Mouse (Mus musculus) kidney, embryonic 15.5 days (tissue): ENCODE measurements around the gene F2r. TPM values are rescaled to one million over a fixed set of nuclear protein-coding genes. Genes with fewer than 3 reads are reported as not detected.

ENCODE experiments used
- ATAC-seq: fragments of 200-750 bp; cut with Nextera tagmentation; replicated peaks from 2 replicates; pipeline ENCODE4 v1.8.0; 2017; ENCODE audit warnings: moderate TSS enrichment; ENCODE audit not compliant: low FRiP score
- H3K27ac ChIP-seq: fragments of 300-500 bp; sonication (generic); 2 replicates; pipeline ENCODE4 v1.5.1; 2015; ENCODE audit warnings: mild to moderate bottlenecking, inconsistent platforms
- H3K27me3 ChIP-seq: fragments of 300-500 bp; sonication (generic); 2 replicates; pipeline ENCODE4 v1.6.1; 2015; ENCODE audit warnings: inconsistent platforms
- H3K36me3 ChIP-seq: fragments of 300-500 bp; sonication (generic); 2 replicates; pipeline ENCODE4 v1.6.1; 2015; ENCODE audit warnings: inconsistent platforms
- H3K4me1 ChIP-seq: fragments of 300-500 bp; sonication (generic); 2 replicates; pipeline ENCODE4 v1.6.1; 2015; ENCODE audit warnings: inconsistent platforms
- H3K4me2 ChIP-seq: fragments of 300-500 bp; sonication (generic); 2 replicates; pipeline ENCODE4 v1.6.1; 2015; ENCODE audit warnings: moderate library complexity, mild to moderate bottlenecking, inconsistent platforms
- H3K4me3 ChIP-seq: fragments of 300-500 bp; sonication (generic); replicated peaks from 2 replicates; pipeline ENCODE4 v1.5.1; 2015; ENCODE audit warnings: mild to moderate bottlenecking, inconsistent platforms
- H3K9ac ChIP-seq: fragments of 300-500 bp; sonication (generic); 2 replicates; pipeline ENCODE4 v1.6.1; 2015; ENCODE audit warnings: mild to moderate bottlenecking, inconsistent platforms
- H3K9me3 ChIP-seq: fragments of 300-500 bp; sonication (generic); replicated peaks from 2 replicates; pipeline ENCODE4 v1.6.1; 2016; ENCODE audit warnings: inconsistent platforms
- WGBS: fragments of 180-500 bp; shearing (Covaris S2); methylation state at CpG from one replicate; pipeline ENCODE4 v1.1.7; 2015; ENCODE audit warnings: mixed read lengths; 5-methylcytosine and 5-hydroxymethylcytosine counted together
- polyA plus RNA-seq: library from polyadenylated mRNA; unstranded; fragments of >200 nt; fragmentation: Nextera tagmentation; extraction: Ambion mirVana; gene quantifications from 2 replicates; pipeline ENCODE4 v1.2.1, GENCODE M21; 2015

F2r gene
- 126 TPM in 2 replicates for polyA plus RNA-seq

DNA sequence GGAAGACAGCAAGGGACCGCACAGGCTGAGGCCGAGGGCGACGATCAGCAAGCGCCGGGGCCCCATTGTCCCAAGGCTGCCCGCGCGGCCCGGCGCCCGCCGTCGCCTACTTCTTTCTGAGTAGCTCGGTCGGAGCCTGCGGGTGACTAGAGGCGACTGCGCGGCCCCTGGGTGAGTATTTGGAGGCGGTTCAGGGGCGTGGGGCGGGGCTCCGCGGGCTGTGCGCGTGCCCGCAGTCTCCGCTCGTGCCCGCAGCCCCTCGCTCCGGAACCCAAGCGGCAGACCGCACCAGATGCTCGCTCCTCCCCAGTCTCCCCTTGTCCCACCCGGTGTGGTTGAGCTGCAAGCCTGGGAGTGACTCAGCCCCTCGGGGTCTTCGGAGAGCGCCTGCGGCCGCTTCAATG lies at the start of gene F2r:
Gene F2r, minus strand, starts transcription at position 179 of the 404 bp plus-strand sequence.
- Histone ChIP-seq H3K9ac (peak within 1 kb of the TSS; percentile 84), H3K27me3 (no peaks in the 10 kb centered on the region), H3K36me3 (peaks cover 4% of the 10 kb centered on the region; the same call in 1 of the 2 replicates), H3K4me1 (peaks cover 33% of the 10 kb centered on the region), H3K4me3 (peak within 1 kb of the TSS; percentile 72), H3K4me2 (peak within 1 kb of the TSS; percentile 69), H3K27ac (peak within 1 kb of the TSS; percentile 90), H3K9me3 (no peaks in the 10 kb centered on the region)
- ATAC-seq, result peak; percentile 95
- WGBS, result under 1% methylated on average over 42 of the region's 42 CpGs

DNA sequence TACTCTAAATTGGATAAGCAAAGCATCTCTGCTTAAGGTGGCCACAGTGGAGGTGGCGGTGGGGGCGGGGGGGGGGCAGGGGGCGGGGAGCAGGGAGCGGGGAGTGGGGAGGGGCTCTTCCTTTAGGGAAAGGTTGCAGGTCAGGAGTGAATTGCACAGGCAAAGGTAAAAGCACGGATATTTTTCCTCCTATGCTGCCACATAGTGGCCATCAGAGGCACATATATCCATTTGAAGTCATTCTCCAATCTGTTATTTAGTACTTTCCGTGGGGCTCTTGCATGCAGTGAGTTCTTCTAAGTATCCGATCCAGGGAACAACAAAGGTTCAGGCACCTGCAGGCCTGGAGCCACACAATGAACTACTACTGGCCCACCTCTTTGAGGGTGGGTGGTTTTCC lies 49.0 kb upstream of the F2r start:
- Histone ChIP-seq H3K9me3 (no peaks in the 10 kb centered on the region), H3K27me3 (no peaks in the 10 kb centered on the region), H3K4me2 (no peak overlapping the region), H3K4me1 (no peaks in the 10 kb centered on the region), H3K27ac (no peak overlapping the region), H3K36me3 (no peaks in the 10 kb centered on the region; the same call in 1 of the 2 replicates), H3K4me3 (no peak overlapping the region), H3K9ac (no peak overlapping the region)
- 15% methylated on average over 7 of the region's 7 CpGs for WGBS
- peak; percentile 40; the same call in 1 of the 2 replicates for ATAC-seq

DNA sequence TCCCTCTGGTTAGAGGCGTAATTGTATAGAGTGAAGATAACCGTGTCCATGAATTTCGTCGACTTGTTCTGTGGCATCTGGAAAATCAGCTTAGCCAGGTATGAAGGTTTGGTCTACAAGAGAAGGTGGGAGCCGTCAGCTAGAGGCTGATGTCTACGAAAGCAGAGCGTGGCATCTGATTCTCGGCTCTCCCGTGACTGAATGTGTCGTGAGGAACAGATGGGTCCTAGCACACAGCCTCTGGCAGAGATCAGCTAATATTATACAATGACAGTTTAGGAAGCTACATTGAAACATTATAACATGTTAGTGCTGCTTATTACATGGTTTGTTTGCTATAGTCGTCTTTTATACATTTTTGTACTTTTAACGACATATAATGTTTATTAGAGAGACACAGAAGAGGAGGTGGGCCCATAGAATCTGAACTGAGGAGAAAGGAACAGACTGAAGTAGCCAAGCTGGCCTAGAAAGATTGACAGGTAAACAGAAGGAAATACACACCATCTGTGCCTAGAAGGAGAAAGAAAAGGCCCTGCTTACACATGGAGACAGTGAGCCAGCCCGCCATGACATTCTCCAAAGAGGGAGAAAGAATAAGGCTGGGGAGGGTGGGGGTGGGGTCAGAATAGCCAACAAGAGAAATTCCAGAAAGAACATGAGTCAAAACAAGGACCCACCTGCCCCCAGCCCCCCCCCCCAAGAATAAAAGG lies 47.5 kb upstream of the F2r start:
- H3K9ac ChIP-seq, result no peak overlapping the region
- H3K36me3 ChIP-seq, result peaks cover 1% of the 10 kb centered on the region; the same call in 1 of the 2 replicates
- H3K27me3 ChIP-seq, result no peaks in the 10 kb centered on the region
- H3K27ac ChIP-seq, result no peak overlapping the region
- H3K4me1 ChIP-seq, result no peaks in the 10 kb centered on the region
- H3K4me3 ChIP-seq, result no peak overlapping the region
- 88% methylated on average over 13 of the region's 13 CpGs for WGBS
- no peak for ATAC-seq
- H3K9me3 ChIP-seq, result no peaks in the 10 kb centered on the region
- H3K4me2 ChIP-seq, result no peak overlapping the region

DNA sequence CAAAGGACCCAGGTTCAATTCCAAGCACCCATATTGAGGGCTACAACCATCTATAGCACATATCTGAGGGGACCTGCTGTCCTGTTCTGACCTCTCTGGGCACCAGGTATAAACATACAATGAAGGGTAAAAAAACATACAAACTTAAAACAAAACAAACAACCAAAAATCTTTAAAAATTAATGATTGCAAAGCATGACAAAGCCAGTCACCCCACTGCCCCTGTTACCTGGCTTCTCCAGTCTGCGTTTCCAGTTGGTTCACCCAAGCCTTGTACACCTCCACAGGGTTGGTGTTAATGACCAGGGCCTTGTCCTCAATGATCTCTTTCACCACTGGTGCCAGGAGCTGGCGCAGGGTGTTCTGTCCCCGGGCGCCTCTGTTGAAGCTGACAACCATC lies 45.5 kb upstream of the F2r start:
- Histone ChIP-seq H3K9ac (no peak overlapping the region), H3K4me2 (no peak overlapping the region)
- WGBS, result 97% methylated on average over 4 of the region's 4 CpGs

DNA sequence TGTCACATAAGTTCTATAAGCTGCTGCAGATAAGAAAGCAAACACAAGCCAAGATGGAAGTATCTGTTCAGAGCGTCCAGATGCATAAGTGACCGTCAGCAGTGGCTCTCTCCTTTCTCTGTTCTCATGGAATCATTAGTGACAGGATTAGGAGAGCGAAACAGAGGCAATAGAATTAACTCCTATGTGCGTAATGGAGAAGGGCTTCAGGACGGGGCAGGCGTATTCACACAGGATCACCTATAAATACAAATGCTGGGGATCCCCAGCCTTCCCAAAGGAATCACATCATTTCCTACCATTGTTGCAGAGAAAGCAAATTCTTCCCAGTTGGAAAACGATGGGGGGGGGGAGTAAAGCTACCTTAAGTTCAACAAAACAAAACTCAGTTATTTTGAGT lies 41.1 kb upstream of the F2r start:
- no peak overlapping the region for H3K9ac ChIP-seq
- H3K4me3 ChIP-seq, result no peak overlapping the region
- no peaks in the 10 kb centered on the region for H3K9me3 ChIP-seq
- 78% methylated on average over 7 of the region's 7 CpGs for whole genome bisulfite sequencing
- peak overlapping the region; percentile 70 for H3K27ac ChIP-seq
- no peak overlapping the region for H3K4me2 ChIP-seq
- H3K36me3 ChIP-seq, result peaks cover 4% of the 10 kb centered on the region; the same call in 1 of the 2 replicates
- H3K27me3 ChIP-seq, result no peaks in the 10 kb centered on the region
- peaks cover 23% of the 10 kb centered on the region for H3K4me1 ChIP-seq
- ATAC-seq, result no peak

More for the DNA sequence above, 45.5 kb upstream of the F2r start:
- ATAC-seq, result no peak
- Histone ChIP-seq H3K27me3 (no peaks in the 10 kb centered on the region), H3K9me3 (no peaks in the 10 kb centered on the region), H3K27ac (no peak overlapping the region), H3K4me3 (no peak overlapping the region), H3K4me1 (no peaks in the 10 kb centered on the region), H3K36me3 (peaks cover 4% of the 10 kb centered on the region; the same call in 1 of the 2 replicates)

DNA sequence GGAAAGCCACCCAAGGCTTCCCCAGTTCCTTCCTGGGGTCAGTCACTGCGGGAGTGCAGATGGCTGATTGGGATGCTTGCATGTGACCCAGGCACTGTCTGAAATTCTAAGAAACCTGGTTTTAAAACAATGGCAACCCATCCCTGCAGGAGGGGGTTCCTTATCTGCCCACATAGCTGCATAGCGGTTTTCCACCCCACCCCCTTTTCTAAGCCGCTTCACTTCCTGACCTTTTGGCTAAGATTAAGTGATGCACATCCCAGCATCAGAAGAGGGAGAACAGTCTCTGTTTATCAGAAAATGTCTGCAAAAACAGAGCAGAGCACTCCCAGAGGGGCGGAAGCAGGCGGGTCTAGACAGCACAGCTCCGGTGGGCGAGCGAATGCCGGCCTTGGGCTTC lies 38.9 kb upstream of the F2r start:
- H3K27ac ChIP-seq, result no peak overlapping the region
- no peak overlapping the region for H3K4me3 ChIP-seq
- no peak overlapping the region for H3K9ac ChIP-seq
- H3K4me1 ChIP-seq, result peaks cover 25% of the 10 kb centered on the region
- no peaks in the 10 kb centered on the region for H3K9me3 ChIP-seq
- no peaks in the 10 kb centered on the region for H3K27me3 ChIP-seq
- H3K36me3 ChIP-seq, result 0 out of 2 replicates have a peak, but pooled peaks cover 4% of the 10 kb centered on the region
- no peak for ATAC-seq
- WGBS, result 57% methylated on average over 9 of the region's 9 CpGs
- H3K4me2 ChIP-seq, result no peak overlapping the region

DNA sequence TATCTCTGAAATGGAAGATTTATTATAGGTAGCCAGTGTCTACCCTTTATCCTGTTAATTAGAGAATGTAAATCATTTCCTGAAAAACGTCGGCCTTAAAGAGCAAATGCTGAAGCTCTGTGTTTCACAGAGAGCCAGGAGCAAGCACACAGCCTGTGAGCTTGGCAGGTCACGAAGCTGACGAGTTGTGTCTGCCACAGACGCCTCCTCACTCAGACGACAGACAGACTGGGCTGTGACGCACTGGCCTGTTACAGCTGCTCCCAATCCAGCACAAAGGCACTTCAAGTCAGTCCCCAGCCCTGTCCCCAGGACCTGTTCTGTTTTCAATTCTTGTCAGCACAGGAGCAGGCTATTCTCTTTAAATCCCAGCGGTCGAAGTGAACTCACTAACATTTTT lies 37.0 kb upstream of the F2r start:
- Histone ChIP-seq H3K36me3 (no peaks in the 10 kb centered on the region), H3K27me3 (no peaks in the 10 kb centered on the region), H3K4me1 (peaks cover 27% of the 10 kb centered on the region), H3K9ac (no peak overlapping the region), H3K27ac (peak overlapping the region; percentile 74), H3K4me2 (no peak overlapping the region), H3K4me3 (no peak overlapping the region), H3K9me3 (no peaks in the 10 kb centered on the region)
- ATAC-seq, result peak; percentile 91
- WGBS, result 15% methylated on average over 9 of the region's 9 CpGs

DNA sequence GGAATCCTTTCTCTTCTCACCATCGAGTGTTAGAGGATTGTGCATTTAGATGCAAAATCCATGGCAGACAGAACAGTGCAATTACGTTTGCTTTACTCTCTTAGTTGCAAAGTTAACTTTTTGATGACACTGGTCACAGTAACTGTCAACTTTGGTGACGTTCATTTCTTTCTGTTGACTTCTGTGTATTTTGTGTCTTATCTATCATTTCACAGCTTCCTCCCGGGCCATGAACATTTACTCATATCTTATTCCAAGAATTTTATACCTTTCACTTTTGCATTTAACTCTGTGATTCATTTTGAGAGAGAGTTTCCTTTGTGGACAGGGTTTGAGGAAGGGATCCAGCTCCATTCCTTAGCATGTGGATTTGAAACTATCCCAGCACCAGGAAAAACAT lies 35.4 kb upstream of the F2r start:
- WGBS, result 65% methylated on average over 4 of the region's 4 CpGs
- H3K9me3 ChIP-seq, result no peaks in the 10 kb centered on the region
- no peaks in the 10 kb centered on the region for H3K27me3 ChIP-seq

DNA sequence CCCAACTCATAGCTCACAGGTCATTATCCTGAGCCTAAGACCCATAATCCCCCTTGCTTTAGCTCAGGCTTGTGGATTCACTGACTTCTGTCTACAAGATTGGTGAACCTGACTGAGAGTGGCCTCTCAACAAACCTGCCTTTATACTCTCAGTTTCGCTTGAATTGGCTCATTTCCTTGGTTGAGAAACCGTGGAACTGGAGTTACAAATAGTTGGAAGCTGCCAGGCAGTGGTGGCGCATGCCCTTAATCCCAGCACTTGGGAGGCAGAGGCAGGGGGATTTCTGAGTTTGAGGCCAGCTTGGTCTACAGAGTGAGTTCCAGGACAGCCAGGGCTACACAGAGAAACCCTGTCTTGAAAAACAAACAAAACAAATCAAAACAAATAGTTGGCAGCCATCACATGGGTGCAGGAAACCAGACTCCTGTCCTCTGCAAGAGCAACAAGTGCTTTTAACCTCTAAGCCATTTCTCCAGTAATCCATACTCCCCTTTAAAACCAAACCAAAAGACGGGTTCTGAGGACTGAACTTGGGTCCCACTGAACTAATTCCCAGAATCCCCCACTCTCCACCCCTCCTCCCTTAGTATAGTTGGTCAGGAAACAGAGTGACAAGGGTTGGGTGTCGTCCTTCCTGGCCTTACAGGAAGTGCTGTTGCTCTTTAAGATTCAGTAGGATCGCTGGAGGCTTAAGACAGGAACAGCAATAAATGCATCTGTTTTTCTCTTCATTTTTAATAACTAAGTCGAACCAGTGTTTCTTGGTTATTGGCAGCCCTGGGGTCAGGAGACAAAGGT lies 33.8 kb upstream of the F2r start:
- no peak for ATAC-seq
- no peak overlapping the region for H3K4me3 ChIP-seq
- H3K36me3 ChIP-seq, result no peaks in the 10 kb centered on the region
- H3K27me3 ChIP-seq, result no peaks in the 10 kb centered on the region
- no peak overlapping the region for H3K27ac ChIP-seq
- WGBS, result 61% methylated on average over 7 of the region's 7 CpGs
- H3K4me1 ChIP-seq, result peaks cover 29% of the 10 kb centered on the region
- no peaks in the 10 kb centered on the region for H3K9me3 ChIP-seq
- H3K4me2 ChIP-seq, result no peak overlapping the region
- H3K9ac ChIP-seq, result no peak overlapping the region

More for the DNA sequence above, 35.4 kb upstream of the F2r start:
- Histone ChIP-seq H3K27ac (no peak overlapping the region), H3K9ac (no peak overlapping the region), H3K4me3 (no peak overlapping the region), H3K36me3 (no peaks in the 10 kb centered on the region), H3K4me2 (no peak overlapping the region), H3K4me1 (peaks cover 27% of the 10 kb centered on the region)
- no peak for ATAC-seq

DNA sequence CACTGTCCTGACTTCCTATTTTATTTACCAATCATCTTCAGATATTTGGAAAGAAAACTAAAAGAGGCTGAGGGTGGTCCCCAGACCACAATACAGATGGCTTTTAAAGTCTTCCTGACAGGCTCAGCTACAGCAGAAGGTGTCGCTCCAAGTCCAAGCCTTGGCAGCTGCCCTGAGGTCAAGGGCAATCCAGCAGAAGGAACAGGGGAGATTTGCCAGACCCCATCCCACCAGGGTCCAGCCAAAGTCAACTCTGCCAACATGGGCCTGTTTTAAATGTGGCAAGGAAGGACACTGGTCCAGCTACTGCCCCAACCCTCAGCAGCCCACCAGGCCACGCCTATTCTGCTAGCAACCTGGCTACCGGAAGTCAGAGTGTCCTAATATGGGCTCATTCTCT lies 31.7 kb upstream of the F2r start:
- WGBS, result 87% methylated on average over 3 of the region's 3 CpGs
- no peak overlapping the region for H3K4me2 ChIP-seq
- no peaks in the 10 kb centered on the region for H3K9me3 ChIP-seq
- H3K36me3 ChIP-seq, result no peaks in the 10 kb centered on the region
- no peaks in the 10 kb centered on the region for H3K27me3 ChIP-seq
- H3K4me3 ChIP-seq, result no peak overlapping the region
- no peak overlapping the region for H3K27ac ChIP-seq
- peaks cover 21% of the 10 kb centered on the region for H3K4me1 ChIP-seq
- no peak for ATAC-seq
- no peak overlapping the region for H3K9ac ChIP-seq

DNA sequence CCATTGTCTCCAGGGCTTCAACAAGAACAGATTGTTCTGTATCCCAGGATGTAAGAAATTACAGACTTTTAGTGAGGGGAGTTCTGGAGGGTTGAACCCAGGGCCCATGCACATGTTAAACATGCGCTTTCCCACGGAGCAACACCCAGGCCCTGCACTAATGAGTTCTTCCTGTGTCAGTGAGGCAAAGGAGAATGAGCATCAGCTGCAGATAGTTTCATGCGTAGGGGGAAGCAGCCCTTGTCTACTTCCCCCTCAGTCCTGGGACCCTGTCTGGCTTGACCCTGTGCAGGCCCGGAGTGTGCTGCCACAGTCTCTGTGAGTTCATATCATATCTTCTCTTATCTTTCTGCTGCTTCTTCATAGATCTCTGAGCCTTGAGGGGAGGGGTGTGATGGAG lies 29.0 kb upstream of the F2r start:
- WGBS, result 24% methylated on average over 4 of the region's 4 CpGs
- Histone ChIP-seq H3K27me3 (no peaks in the 10 kb centered on the region), H3K9me3 (no peaks in the 10 kb centered on the region), H3K4me2 (no peak overlapping the region), H3K36me3 (no peaks in the 10 kb centered on the region), H3K4me1 (peaks cover 17% of the 10 kb centered on the region), H3K9ac (no peak overlapping the region), H3K27ac (peak overlapping the region; percentile 86), H3K4me3 (no peak overlapping the region)
- peak; percentile 55 for ATAC-seq

DNA sequence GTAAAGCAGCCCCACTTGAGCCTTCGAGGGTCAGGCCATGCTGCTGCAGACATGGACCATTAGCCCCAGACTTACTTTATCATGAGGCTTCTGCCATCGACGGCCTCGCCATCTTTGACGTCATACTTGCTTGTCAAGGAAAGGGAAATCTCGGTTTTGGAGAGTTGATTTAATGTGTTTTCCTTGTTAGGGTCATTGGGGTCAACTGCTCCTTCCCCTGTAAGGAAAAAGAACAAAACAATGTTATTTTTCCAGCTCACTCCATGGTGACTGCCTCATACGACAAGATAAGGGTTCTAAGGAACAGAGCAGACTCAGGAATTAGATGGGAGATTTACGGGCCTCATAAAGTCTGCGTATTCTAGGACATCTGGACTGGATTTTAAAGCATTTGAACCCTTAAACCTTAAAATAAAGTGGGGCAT lies 28.4 kb upstream of the F2r start:
- peak; percentile 88 for ATAC-seq
- Histone ChIP-seq H3K9me3 (no peaks in the 10 kb centered on the region), H3K27ac (peak overlapping the region; percentile 86; the same call in 1 of the 2 replicates), H3K4me2 (no peak overlapping the region), H3K27me3 (no peaks in the 10 kb centered on the region), H3K4me1 (peaks cover 19% of the 10 kb centered on the region), H3K9ac (no peak overlapping the region), H3K4me3 (no peak overlapping the region), H3K36me3 (no peaks in the 10 kb centered on the region)
- 12% methylated on average over 9 of the region's 9 CpGs for WGBS
